Mouse (Mus musculus): ENCODE measurements around the gene Itga6. TPM values are rescaled to one million over a fixed set of nuclear protein-coding genes. Genes with fewer than 3 reads are reported as not detected.
"Not testable (repeated sequence)": the region's sequence is repeated elsewhere in the genome, so short reads cannot be mapped to it uniquely, and the experiment has no call there.

Itga6 gene
- polyA plus RNA-seq, 1 experiment from 2014 or later, result 51.6 TPM

GRCm38 (mm10) chr2:71899886-71900285 lies 154.5 kb downstream of the Itga6 start:
- H3K9me3 ChIP-seq (replicated peaks), result no peaks in the 10 kb centered on the region
- no peaks in the 10 kb centered on the region for H3K4me1 ChIP-seq
- no peak for ATAC-seq (ENCODE audit: insufficient number of reproducible peaks, low FRiP score, low TSS enrichment, low read depth)
- no peaks in the 10 kb centered on the region for H3K27me3 ChIP-seq
- H3K9ac ChIP-seq, result no peak overlapping the region
- H3K4me2 ChIP-seq (replicated peaks), result no peak overlapping the region
- 59% methylated on average over 15 of the region's 15 CpGs for WGBS
- H3K4me3 ChIP-seq (replicated peaks), result no peak overlapping the region
- H3K27ac ChIP-seq (replicated peaks), result no peak overlapping the region
- H3K36me3 ChIP-seq, result peaks cover 13% of the 10 kb centered on the region; the same call in 1 of the 2 replicates

GRCm38 (mm10) chr2:71905154-71905553 lies 159.7 kb downstream of the Itga6 start:
- ATAC-seq (ENCODE audit: insufficient number of reproducible peaks, low FRiP score, low TSS enrichment, low read depth), result no peak
- Histone ChIP-seq H3K27ac (replicated peaks) (no peak overlapping the region), H3K4me3 (replicated peaks) (no peak overlapping the region), H3K4me2 (replicated peaks) (no peak overlapping the region), H3K9ac (no peak overlapping the region), H3K36me3 (peaks cover 3% of the 10 kb centered on the region; the same call in 1 of the 2 replicates), H3K27me3 (no peaks in the 10 kb centered on the region), H3K4me1 (no peaks in the 10 kb centered on the region), H3K9me3 (replicated peaks) (no peaks in the 10 kb centered on the region)
- 80% methylated on average over 7 of the region's 7 CpGs for WGBS

DNA sequence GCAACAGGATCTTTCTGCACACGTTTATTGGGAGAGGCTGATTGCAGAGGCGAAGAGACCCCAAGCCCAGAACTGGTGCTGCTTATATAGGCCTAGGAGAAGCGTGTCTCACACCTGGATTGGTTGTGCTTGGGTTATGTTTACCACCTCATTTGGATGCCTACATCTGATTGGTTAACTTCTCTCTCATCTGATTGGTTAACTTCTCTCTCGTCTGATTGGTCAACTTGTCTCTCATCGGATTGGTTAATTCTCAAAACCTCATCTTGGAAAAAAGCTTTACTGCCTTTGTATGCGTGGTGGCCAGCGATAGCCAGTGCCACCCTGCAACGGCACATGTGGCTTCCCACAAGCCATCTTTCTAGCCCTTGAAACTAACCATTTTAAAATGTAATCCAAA lies 160.9 kb downstream of the Itga6 start:
- not testable (repeated sequence) for H3K27me3 ChIP-seq; H3K9ac ChIP-seq; H3K4me2 ChIP-seq (replicated peaks); H3K27ac ChIP-seq (replicated peaks); H3K4me3 ChIP-seq (replicated peaks); ATAC-seq (ENCODE audit: insufficient number of reproducible peaks, low FRiP score, low TSS enrichment, low read depth); H3K9me3 ChIP-seq (replicated peaks); H3K36me3 ChIP-seq; H3K4me1 ChIP-seq
- WGBS, result 88% methylated on average over 8 of the region's 8 CpGs

Other genes starting within 250 kb of the Itga6 start
- 9.7 and 12.5 TPM in 2 replicates for gene Dlx1, start 217.5 kb upstream of the Itga6 start, polyA plus RNA-seq (2015; fragmentation: Nextera tagmentation; extraction: Ambion mirVana)
- gene Dlx2, start 198.9 kb upstream of the Itga6 start, polyA plus RNA-seq (2015; fragmentation: Nextera tagmentation; extraction: Ambion mirVana), result 6.2 and 8.5 TPM in 2 replicates
- 49.0 and 58.1 TPM in 2 replicates for gene Pdk1, start 127.6 kb downstream of the Itga6 start, polyA plus RNA-seq (2015; fragmentation: Nextera tagmentation; extraction: Ambion mirVana)
- 4.6 and 5.8 TPM in 2 replicates for gene Rapgef4, start 235.6 kb downstream of the Itga6 start, polyA plus RNA-seq (2015; fragmentation: Nextera tagmentation; extraction: Ambion mirVana)